Mouse (Mus musculus) thymus, adult 2 months (tissue): ENCODE results near the gene Ntrk3.

Experiments used
- CTCF ChIP-seq: fragments of 200-500 bp; IDR thresholded peaks from 2 replicates; pipeline ENCODE4 v1.5.1; 2012; ENCODE audit warnings: mild to moderate bottlenecking, control low read depth, low read length, moderate library complexity, borderline replicate concordance; ENCODE audit not compliant: control insufficient read depth, poor library complexity, insufficient read depth; ENCODE audit errors: extremely low read depth
- POLR2A ChIP-seq: fragments of 200-500 bp; IDR thresholded peaks from 2 replicates; pipeline ENCODE4 v1.6.1; 2012; ENCODE audit warnings: mild to moderate bottlenecking, low read length, control low read depth, moderate library complexity; ENCODE audit not compliant: control insufficient read depth, poor library complexity, insufficient read depth; ENCODE audit errors: extremely low read depth

DNA sequence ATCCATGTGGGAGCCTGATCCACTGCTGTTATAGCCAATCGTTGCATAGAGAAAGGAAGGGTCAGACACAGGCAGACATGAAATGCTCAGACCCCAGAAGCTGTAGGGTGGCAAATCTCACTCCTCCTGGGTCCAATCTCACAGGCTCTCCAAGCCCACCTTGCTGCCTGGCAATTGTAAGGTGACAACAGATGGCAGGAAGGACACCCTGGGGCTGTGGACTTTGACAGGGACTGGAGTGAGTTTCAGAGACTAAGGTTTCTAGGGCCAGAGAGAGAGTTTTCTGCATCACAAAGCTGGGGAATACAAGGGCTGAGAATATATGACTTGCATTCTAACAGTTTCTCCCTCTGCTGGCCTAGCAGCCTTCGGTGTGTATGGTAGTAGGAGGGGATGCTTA is 359.5 kb downstream of the Ntrk3 start:
- TF ChIP-seq CTCF (no peak), POLR2A (no peak)
